Mouse (Mus musculus) forebrain, embryonic 13.5 days (tissue): ENCODE data around the gene Zfp687. TPM values are rescaled to one million over a fixed set of nuclear protein-coding genes. Genes with fewer than 3 reads are reported as not detected.

Experiments
- ATAC-seq: fragments of 200-750 bp; cut with Nextera tagmentation; 2 replicates; pipeline ENCODE4 v1.8.0; 2017
- H3K27ac ChIP-seq: fragments of 300-500 bp; sonication (generic); 2 replicates; pipeline ENCODE4 v1.5.1; 2015; ENCODE audit warnings: inconsistent platforms, mild to moderate bottlenecking, moderate library complexity
- H3K27me3 ChIP-seq: fragments of 300-500 bp; sonication (generic); 2 replicates; pipeline ENCODE4 v1.6.1; 2015; ENCODE audit warnings: mild to moderate bottlenecking, inconsistent platforms
- H3K36me3 ChIP-seq: fragments of 300-500 bp; sonication (generic); 2 replicates; pipeline ENCODE4 v1.6.1; 2015; ENCODE audit warnings: mild to moderate bottlenecking, inconsistent platforms; ENCODE audit not compliant: poor library complexity, severe bottlenecking
- H3K4me1 ChIP-seq: fragments of 300-500 bp; sonication (generic); 2 replicates; pipeline ENCODE4 v1.6.1; 2015; ENCODE audit warnings: inconsistent platforms
- H3K4me2 ChIP-seq: fragments of 300-500 bp; sonication (generic); 2 replicates; pipeline ENCODE4 v1.6.1; 2015; ENCODE audit warnings: inconsistent platforms, mild to moderate bottlenecking, moderate library complexity
- H3K4me3 ChIP-seq: fragments of 300-500 bp; sonication (generic); 2 replicates; pipeline ENCODE4 v1.5.1; 2015; ENCODE audit warnings: mild to moderate bottlenecking, inconsistent platforms
- H3K9ac ChIP-seq: fragments of 300-500 bp; sonication (generic); 2 replicates; pipeline ENCODE4 v1.6.1; 2015; ENCODE audit warnings: mild to moderate bottlenecking, inconsistent platforms
- H3K9me3 ChIP-seq: fragments of 300-500 bp; sonication (generic); replicated peaks from 2 replicates; pipeline ENCODE4 v1.6.1; 2016; ENCODE audit warnings: inconsistent platforms
- WGBS: fragments of 180-500 bp; shearing (Covaris S2); methylation state at CpG from one replicate; pipeline ENCODE4 v1.1.7; 2015; 5-methylcytosine and 5-hydroxymethylcytosine counted together
- polyA plus RNA-seq: library from polyadenylated mRNA; unstranded; fragments of >200 nt; fragmentation: Nextera tagmentation; extraction: Ambion mirVana; gene quantifications from 2 replicates; pipeline ENCODE4 v1.2.1, GENCODE M21; 2015

Zfp687 gene
- polyA plus RNA-seq, 1 experiment from 2014 or later, result 26.6 TPM

- Histone ChIP-seq H3K4me1 (peaks cover 27% of the 10 kb centered on the region), H3K36me3 (peaks cover 29% of the 10 kb centered on the region), H3K9me3 (no peaks in the 10 kb centered on the region), H3K4me3 (peak overlapping the region; percentile 82), H3K27me3 (no peaks in the 10 kb centered on the region), H3K27ac (peak overlapping the region; percentile 76), H3K4me2 (peak overlapping the region; percentile 96), H3K9ac (peak overlapping the region; percentile 86)
- ATAC-seq, result peak; percentile 1
- under 1% methylated on average over 31 of the region's 44 CpGs for WGBS
Observed at GRCm38 (mm10) chr3:95014428-95015151, 658 bp downstream of the Zfp687 start.

GRCm38 (mm10) chr3:95013699-95014427, 1.4 kb downstream of the Zfp687 start:
- Histone ChIP-seq H3K4me1 (peaks cover 27% of the 10 kb centered on the region), H3K9ac (peak overlapping the region; percentile 86), H3K27ac (no peak overlapping the region; the same call in 1 of the 2 replicates), H3K36me3 (peaks cover 36% of the 10 kb centered on the region), H3K4me3 (peak overlapping the region; percentile 82), H3K9me3 (no peaks in the 10 kb centered on the region), H3K4me2 (peak overlapping the region; percentile 96), H3K27me3 (no peaks in the 10 kb centered on the region)
- WGBS, result 9% methylated on average over 13 of the region's 13 CpGs
- ATAC-seq, result no peak

GRCm38 (mm10) chr3:95012982-95013381, 2.3 kb downstream of the Zfp687 start:
- H3K27me3 ChIP-seq, result no peaks in the 10 kb centered on the region
- peak overlapping the region; percentile 86; the same call in 1 of the 2 replicates for H3K9ac ChIP-seq
- peaks cover 45% of the 10 kb centered on the region for H3K36me3 ChIP-seq
- WGBS, result 89% methylated on average over 3 of the region's 3 CpGs
- H3K27ac ChIP-seq, result no peak overlapping the region
- no peak for ATAC-seq
- no peaks in the 10 kb centered on the region for H3K9me3 ChIP-seq
- H3K4me3 ChIP-seq, result peak overlapping the region; percentile 82
- peak overlapping the region; percentile 96 for H3K4me2 ChIP-seq
- peaks cover 27% of the 10 kb centered on the region for H3K4me1 ChIP-seq

- Histone ChIP-seq H3K4me3 (no peak overlapping the region), H3K36me3 (peaks cover 70% of the 10 kb centered on the region), H3K27me3 (no peaks in the 10 kb centered on the region), H3K9me3 (no peaks in the 10 kb centered on the region), H3K27ac (no peak overlapping the region), H3K9ac (no peak overlapping the region), H3K4me2 (no peak overlapping the region), H3K4me1 (peaks cover 32% of the 10 kb centered on the region)
- WGBS, result 88% methylated on average over 7 of the region's 7 CpGs
- ATAC-seq, result no peak
Observed at GRCm38 (mm10) chr3:95010396-95010795, 4.9 kb downstream of the Zfp687 start.

- WGBS, result 88% methylated on average over 9 of the region's 9 CpGs
- no peaks in the 10 kb centered on the region for H3K27me3 ChIP-seq
- 0 out of 2 replicates have a peak overlapping the region, but pooled peaks have one; percentile 53 for H3K27ac ChIP-seq
- H3K4me2 ChIP-seq, result no peak overlapping the region
- peaks cover 94% of the 10 kb centered on the region for H3K36me3 ChIP-seq
- 0 out of 2 replicates have a peak, but pooled peaks have one; percentile 6 for ATAC-seq
- H3K4me3 ChIP-seq, result no peak overlapping the region
- peaks cover 15% of the 10 kb centered on the region; the same call in 1 of the 2 replicates for H3K4me1 ChIP-seq
- no peak overlapping the region for H3K9ac ChIP-seq
- H3K9me3 ChIP-seq, result no peaks in the 10 kb centered on the region
Observed at GRCm38 (mm10) chr3:95007706-95008105, 7.5 kb downstream of the Zfp687 start.

GRCm38 (mm10) chr3:95005651-95006050, 9.6 kb downstream of the Zfp687 start:
- H3K4me2 ChIP-seq, result no peak overlapping the region
- H3K4me3 ChIP-seq, result no peak overlapping the region
- no peak overlapping the region for H3K9ac ChIP-seq
- H3K9me3 ChIP-seq, result no peaks in the 10 kb centered on the region
- H3K36me3 ChIP-seq, result peaks cover 95% of the 10 kb centered on the region
- 97% methylated on average over 3 of the region's 3 CpGs for WGBS
- no peak for ATAC-seq
- H3K4me1 ChIP-seq, result peaks cover 19% of the 10 kb centered on the region; the same call in 1 of the 2 replicates
- H3K27me3 ChIP-seq, result no peaks in the 10 kb centered on the region
- no peak overlapping the region for H3K27ac ChIP-seq

- no peak overlapping the region for H3K9ac ChIP-seq
- peaks cover 19% of the 10 kb centered on the region; the same call in 1 of the 2 replicates for H3K4me1 ChIP-seq
- no peaks in the 10 kb centered on the region for H3K9me3 ChIP-seq
- H3K36me3 ChIP-seq, result peaks cover 95% of the 10 kb centered on the region
- H3K4me2 ChIP-seq, result no peak overlapping the region
- peak overlapping the region; percentile 40; the same call in 1 of the 2 replicates for H3K27ac ChIP-seq
- no peak overlapping the region for H3K4me3 ChIP-seq
- no peaks in the 10 kb centered on the region for H3K27me3 ChIP-seq
- no peak for ATAC-seq
Observed at GRCm38 (mm10) chr3:95003273-95003672, 12.0 kb downstream of the Zfp687 start.

- no peaks in the 10 kb centered on the region for H3K9me3 ChIP-seq
- no peak overlapping the region for H3K4me2 ChIP-seq
- H3K27ac ChIP-seq, result peak overlapping the region; percentile 40
- no peaks in the 10 kb centered on the region for H3K27me3 ChIP-seq
- ATAC-seq, result peak; percentile 37; the same call in 1 of the 2 replicates
- no peak overlapping the region for H3K4me3 ChIP-seq
- WGBS, result 37% methylated on average over 4 of the region's 4 CpGs
- no peak overlapping the region for H3K9ac ChIP-seq
- H3K4me1 ChIP-seq, result peaks cover 17% of the 10 kb centered on the region; the same call in 1 of the 2 replicates
- H3K36me3 ChIP-seq, result peaks cover 94% of the 10 kb centered on the region
Observed at GRCm38 (mm10) chr3:95002569-95002968, 12.7 kb downstream of the Zfp687 start.

GRCm38 (mm10) chr3:94996946-94997345, 18.3 kb downstream of the Zfp687 start:
- no peak overlapping the region for H3K4me3 ChIP-seq
- no peaks in the 10 kb centered on the region for H3K9me3 ChIP-seq
- H3K27ac ChIP-seq, result no peak overlapping the region
- no peaks in the 10 kb centered on the region for H3K27me3 ChIP-seq
- H3K36me3 ChIP-seq, result peaks cover 99% of the 10 kb centered on the region
- H3K4me1 ChIP-seq, result no peaks in the 10 kb centered on the region
- ATAC-seq, result no peak
- H3K4me2 ChIP-seq, result no peak overlapping the region
- 35% methylated on average over 2 of the region's 2 CpGs for WGBS
- H3K9ac ChIP-seq, result no peak overlapping the region

- Histone ChIP-seq H3K9ac (no peak overlapping the region), H3K27ac (0 out of 2 replicates have a peak overlapping the region, but pooled peaks have one; percentile 14), H3K36me3 (peaks cover 62% of the 10 kb centered on the region)
Observed at GRCm38 (mm10) chr3:94989159-94989761, 26.0 kb downstream of the Zfp687 start.

GRCm38 (mm10) chr3:94987578-94987977, 27.7 kb downstream of the Zfp687 start:
- no peak for ATAC-seq
- peaks cover 58% of the 10 kb centered on the region for H3K36me3 ChIP-seq

More at GRCm38 (mm10) chr3:94989159-94989761, 26.0 kb downstream of the Zfp687 start:
- 66% methylated on average over 9 of the region's 9 CpGs for WGBS
- Histone ChIP-seq H3K27me3 (no peaks in the 10 kb centered on the region), H3K9me3 (no peaks in the 10 kb centered on the region), H3K4me3 (no peak overlapping the region), H3K4me2 (no peak overlapping the region), H3K4me1 (0 out of 2 replicates have a peak, but pooled peaks cover 9% of the 10 kb centered on the region)
- ATAC-seq, result no peak

GRCm38 (mm10) chr3:94985513-94985912, 29.7 kb downstream of the Zfp687 start:
- no peaks in the 10 kb centered on the region for H3K9me3 ChIP-seq
- no peak overlapping the region for H3K4me3 ChIP-seq
- H3K4me2 ChIP-seq, result no peak overlapping the region
- peaks cover 49% of the 10 kb centered on the region for H3K36me3 ChIP-seq
- 97% methylated on average over 2 of the region's 2 CpGs for WGBS
- no peak overlapping the region for H3K9ac ChIP-seq
- H3K27me3 ChIP-seq, result no peaks in the 10 kb centered on the region
- ATAC-seq, result no peak
- 0 out of 2 replicates have a peak, but pooled peaks cover 9% of the 10 kb centered on the region for H3K4me1 ChIP-seq
- no peak overlapping the region for H3K27ac ChIP-seq

More at GRCm38 (mm10) chr3:94987578-94987977, 27.7 kb downstream of the Zfp687 start:
- Histone ChIP-seq H3K9me3 (no peaks in the 10 kb centered on the region), H3K4me2 (no peak overlapping the region), H3K4me1 (0 out of 2 replicates have a peak, but pooled peaks cover 9% of the 10 kb centered on the region), H3K9ac (no peak overlapping the region), H3K27me3 (no peaks in the 10 kb centered on the region), H3K27ac (no peak overlapping the region), H3K4me3 (no peak overlapping the region)
